ENCODE assay signal across 8 mouse cellular contexts in genomic region chr12:4972939-4973338, GRCm38 (mm10). TPM values are rescaled to one million over a fixed set of nuclear protein-coding genes. Genes with fewer than 3 reads are reported as not detected.
DNase-seq lines count a peak whose midpoint lies in the region; TF ChIP-seq lines count a peak whose summit lies in the region.
"Had no signal": no experiment of that assay in that cellular context is flagged by ENCODE, and none has a peak within 500 bp of the region (broad histone marks: within the 10 kb centered on the region; RNA-seq: fewer than 3 reads in every experiment).

No protein-coding gene starts in this region.

- 24% methylated on average over 1 of the region's 1 CpGs for WGBS in lung, adult 2 months

- TF ChIP-seq CTCF in lung, adult 2 months (IDR thresholded peaks at IDR 0.05; ENCODE audit: insufficient read depth, low read length) = 0 out of 2 replicates have a peak, but pooled peaks have one; percentile 1

- no peak for TF ChIP-seq POLR2A in lung, adult 2 months (IDR thresholded peaks at IDR 0.05; ENCODE audit: borderline replicate concordance, extremely low read depth, low read depth, low read length)

- H3K4me1 ChIP-seq in lung, adult 2 months (ENCODE audit: control insufficient read depth, insufficient read depth, low read length) = no peaks in the 10 kb centered on the region
- H3K4me1 ChIP-seq: hindbrain, embryonic 15.5 days had no signal

- no peak overlapping the region for H3K4me3 ChIP-seq in lung, adult 2 months (replicated peaks; ENCODE audit: extremely low read depth, low read depth, low read length)
- H3K4me3 ChIP-seq: hindbrain, embryonic 15.5 days had no signal

- DNase-seq in ovary, postnatal 10 days (ENCODE audit: low spot score) = peak; percentile 32
- DNase-seq in ovary, adult 18-20 months (ENCODE audit: low spot score) = no peak
- peak; percentile 80 for DNase-seq in brain, adult 2 months (ENCODE audit: low read depth, low spot score)
- DNase-seq in fibroblast of lung, adult 2 months (ENCODE audit: low read depth) = peak; percentile 22
- peak; percentile 61 to 94 for DNase-seq in kidney, postnatal 25 days
- peak; percentile 65 for DNase-seq in lung, adult 2 months
- DNase-seq in right cerebral cortex, postnatal 4 days = peak; percentile 89

RNA-seq across cellular contexts. Expression of gene Atad2b, which starts 55.8 kb away (rescaled TPM):
- polyA plus RNA-seq in lung, adult 2 months (2012; rRNA removed) = 8.7 and 17.2 TPM in 2 replicates
